Mouse (Mus musculus) neutrophil, adult 5-6 weeks (primary cell): Measurements from ENCODE around the gene Tmsb15b2. TPM values are rescaled to one million over a fixed set of nuclear protein-coding genes. Genes with fewer than 3 reads are reported as not detected.
"Not testable (repeated sequence)": the region's sequence is repeated elsewhere in the genome, so short reads cannot be mapped to it uniquely, and the experiment has no call there.

Experiments used
- ATAC-seq: fragments of 151-379, 151-347 bp; 2 replicates; pipeline ENCODE4 v1.8.0; 2017; ENCODE audit warnings: mild to moderate bottlenecking, moderate TSS enrichment; ENCODE audit not compliant: insufficient number of reproducible peaks, poor library complexity, low FRiP score, severe bottlenecking; ENCODE audit errors: extremely low read depth
- total RNA-seq: library from RNA; stranded (forward); fragments of 200-1000 nt; gene quantifications from 2 replicates; pipeline ENCODE4 v1.2.3, GENCODE M21; 2017

Tmsb15b2 gene
- total RNA-seq, result 31.6 TPM in 1 of 2 replicates, not detected in the other

- not testable (repeated sequence) for ATAC-seq
Observed at GRCm38 (mm10) chrX:136975397-136975796, at the start of gene Tmsb15b2. Tmsb15b2 (minus strand) TSS chrX:136975497.

DNA sequence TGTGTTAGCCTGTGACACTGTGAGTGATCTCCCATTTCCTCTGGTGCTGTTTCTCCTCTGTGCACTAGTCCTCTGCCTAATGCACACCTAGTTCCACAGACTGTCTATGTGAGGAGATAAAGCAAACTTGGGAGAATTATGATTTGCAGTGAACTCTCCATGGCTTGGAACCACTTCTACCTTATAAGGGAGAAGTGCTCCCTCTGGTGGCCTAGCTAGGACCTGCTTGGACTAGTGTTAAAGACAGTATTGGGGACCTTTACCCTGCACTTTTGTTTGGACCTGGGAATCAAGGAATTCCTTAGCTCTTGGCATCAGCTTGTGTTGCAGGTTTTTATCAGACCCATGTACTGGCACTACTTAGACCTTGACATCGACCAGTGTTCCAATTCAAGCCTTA lies 44.0 kb upstream of the Tmsb15b2 start:
- peak; percentile 66; the same call in 1 of the 2 replicates for ATAC-seq

GRCm38 (mm10) chrX:137017668-137018067 lies 42.4 kb upstream of the Tmsb15b2 start:
- ATAC-seq, result no peak

GRCm38 (mm10) chrX:137015099-137015709 lies 39.9 kb upstream of the Tmsb15b2 start:
- peak; percentile 81; the same call in 1 of the 2 replicates for ATAC-seq

GRCm38 (mm10) chrX:136996256-136996655 lies 21.0 kb upstream of the Tmsb15b2 start:
- ATAC-seq, result no peak

GRCm38 (mm10) chrX:136993641-136994040 lies 18.3 kb upstream of the Tmsb15b2 start:
- no peak for ATAC-seq

- peak; percentile 89 for ATAC-seq
Observed at GRCm38 (mm10) chrX:136992978-136993547, 17.8 kb upstream of the Tmsb15b2 start, which contains the start of gene Zcchc18. Zcchc18 (plus strand) TSS chrX:136993155.

GRCm38 (mm10) chrX:136992191-136992965 lies 17.1 kb upstream of the Tmsb15b2 start:
- ATAC-seq, result peak; percentile 45

DNA sequence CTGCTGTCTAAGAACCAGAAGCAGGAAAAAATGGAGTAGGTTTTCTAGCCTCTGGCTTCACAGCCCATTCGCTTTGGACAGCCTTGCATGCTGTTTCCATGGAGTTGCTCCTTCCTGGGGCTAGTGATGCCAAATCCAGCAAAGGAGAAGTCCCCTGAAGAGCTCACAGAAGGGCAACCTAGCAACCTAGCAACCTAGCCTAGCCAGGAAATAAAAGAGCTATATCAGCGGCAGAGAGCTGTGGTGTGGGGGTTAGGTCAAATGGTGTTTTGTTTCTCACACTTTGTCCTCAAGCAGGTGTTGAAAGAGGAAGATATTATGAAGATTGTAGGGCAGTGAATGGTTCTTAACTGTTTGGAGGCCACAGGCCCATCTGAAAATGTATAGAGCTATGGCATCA lies 16.0 kb upstream of the Tmsb15b2 start:
- 0 out of 2 replicates have a peak, but pooled peaks have one; percentile 24 for ATAC-seq

GRCm38 (mm10) chrX:136986039-136986438 lies 10.7 kb upstream of the Tmsb15b2 start:
- ATAC-seq, result peak; percentile 90

DNA sequence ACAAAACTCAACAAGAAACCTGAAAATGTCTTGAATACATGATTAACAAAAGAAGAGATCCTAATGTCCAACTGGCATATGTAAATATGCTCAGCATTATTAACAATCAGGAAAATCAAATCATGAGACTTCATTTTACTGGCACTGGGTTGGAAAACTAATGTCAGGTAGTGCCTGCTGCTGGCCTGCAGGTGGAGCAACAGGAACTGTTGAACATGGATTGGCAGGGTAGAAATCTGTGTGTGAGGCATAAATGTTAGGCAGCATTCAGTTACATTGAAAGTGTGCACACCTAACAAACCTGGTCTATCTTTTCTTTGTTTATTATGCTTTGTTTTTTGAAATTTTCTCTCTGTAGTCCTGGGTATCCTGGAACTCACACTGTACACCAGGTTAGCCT lies 3.3 kb upstream of the Tmsb15b2 start:
- peak; percentile 64; the same call in 1 of the 2 replicates for ATAC-seq

GRCm38 (mm10) chrX:136976424-136977084 lies 1.3 kb upstream of the Tmsb15b2 start, which contains the start of the genes Tmsb15l and Tmsb15b1:
Tmsb15l (minus strand) TSS chrX:136976869.
Tmsb15b1 (minus strand) TSS chrX:136976874.
- ATAC-seq, result peak; percentile 98

DNA sequence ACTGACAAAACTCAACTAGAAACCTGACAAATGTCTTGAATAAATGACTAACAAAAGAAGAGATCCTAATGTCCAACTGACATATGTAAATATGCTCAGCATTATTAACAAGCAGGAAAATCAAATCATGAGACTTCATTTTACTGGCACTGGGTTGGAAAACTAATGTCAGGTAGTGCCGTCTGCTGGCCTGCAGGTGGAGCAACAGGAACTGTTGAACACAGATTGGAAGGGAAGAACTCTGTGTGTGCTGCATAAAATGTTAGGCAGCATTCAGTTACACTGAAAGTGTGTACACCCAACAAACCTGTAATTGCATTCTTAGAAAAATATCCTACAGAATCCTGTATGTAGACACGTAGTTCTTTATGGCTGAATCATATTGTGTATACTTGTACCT lies 15.6 kb downstream of the Tmsb15b2 start:
- ATAC-seq, result no peak

GRCm38 (mm10) chrX:136958300-136958699 lies 17.0 kb downstream of the Tmsb15b2 start:
- ATAC-seq, result not testable (repeated sequence)

GRCm38 (mm10) chrX:136957583-136958279 lies 17.6 kb downstream of the Tmsb15b2 start:
- ATAC-seq, result peak; percentile 93

GRCm38 (mm10) chrX:136937985-136938384 lies 37.3 kb downstream of the Tmsb15b2 start:
- no peak for ATAC-seq

DNA sequence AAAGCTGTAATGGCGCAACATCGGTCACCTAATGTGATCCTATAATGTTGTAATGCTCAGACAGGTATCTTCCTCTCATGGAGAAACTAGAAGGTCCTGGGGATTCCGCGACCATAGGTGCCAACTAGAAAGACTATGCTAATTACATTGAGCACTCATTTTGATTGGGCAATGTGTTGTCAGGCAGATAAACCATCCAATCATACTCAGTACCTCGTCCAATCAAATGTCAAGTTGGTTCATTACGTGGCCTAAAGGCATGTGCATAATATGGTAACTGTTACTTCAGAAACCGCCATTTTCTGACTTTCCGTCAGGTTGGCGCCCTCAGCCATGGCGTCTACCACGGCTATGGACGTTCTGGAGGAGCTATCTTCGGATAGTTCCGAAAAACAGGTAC lies 48.3 kb downstream of the Tmsb15b2 start, which contains the start of gene H2bfm:
TSS of gene H2bfm (plus strand) at position 295 of the 400 bp plus-strand sequence.
- no peak for ATAC-seq

GRCm38 (mm10) chrX:136925863-136926262 lies 49.4 kb downstream of the Tmsb15b2 start:
- ATAC-seq, result no peak
